Mouse (Mus musculus): ENCODE data around the gene Klhl35.

DNA sequence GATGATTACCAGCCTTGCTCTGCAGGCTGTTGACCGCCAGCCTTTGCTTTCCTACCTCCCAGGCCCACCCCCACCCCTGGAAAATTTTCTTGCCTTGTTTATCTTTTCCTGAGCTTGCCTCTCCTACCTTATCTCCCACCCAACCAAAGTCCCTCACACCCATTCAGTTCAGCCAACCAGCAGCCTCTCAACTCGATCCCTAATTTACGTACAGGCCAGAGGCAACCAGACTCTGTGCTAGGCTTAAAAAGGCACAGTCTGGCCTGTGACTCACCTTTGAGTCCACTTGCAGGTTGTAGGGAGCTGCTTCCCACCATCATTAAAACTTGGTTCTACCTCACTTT lies 51.0 kb downstream of the Klhl35 start:
- TF ChIP-seq CTCF (IDR thresholded peaks at IDR 0.05) (no peak), EP300 (IDR thresholded peaks at IDR 0.05) (no peak)

Data from lung, postnatal 0 days (tissue).